Mouse (Mus musculus) intestine, postnatal 0 days (tissue): ENCODE measurements around the gene Sgsh. TPM values are rescaled to one million over a fixed set of nuclear protein-coding genes. Genes with fewer than 3 reads are reported as not detected.

Experiments used
- ATAC-seq: fragments of 200-750 bp; cut with Nextera tagmentation; 2 replicates; pipeline ENCODE4 v1.8.0; 2017; ENCODE audit warnings: mild to moderate bottlenecking, moderate TSS enrichment, moderate library complexity
- H3K27ac ChIP-seq: fragments of 300-500 bp; sonication (generic); 2 replicates; pipeline ENCODE4 v1.5.1; 2014; ENCODE audit warnings: mild to moderate bottlenecking, low read depth, low read length, moderate library complexity
- H3K27me3 ChIP-seq: fragments of 300-500 bp; sonication (generic); replicated peaks from 2 replicates; pipeline ENCODE4 v1.6.1; 2014; ENCODE audit warnings: low read length, mixed read lengths; ENCODE audit not compliant: control insufficient read depth, insufficient read depth
- H3K36me3 ChIP-seq: fragments of 300-500 bp; sonication (generic); 2 replicates; pipeline ENCODE4 v1.6.1; 2014; ENCODE audit warnings: mild to moderate bottlenecking, moderate library complexity; ENCODE audit not compliant: control insufficient read depth, insufficient read depth
- H3K4me1 ChIP-seq: fragments of 300-500 bp; sonication (generic); replicated peaks from 2 replicates; pipeline ENCODE4 v1.6.1; 2014; ENCODE audit warnings: antibody characterized with exemption, low read length, mixed read lengths; ENCODE audit not compliant: control insufficient read depth, insufficient read depth
- H3K4me2 ChIP-seq: fragments of 300-500 bp; sonication (generic); replicated peaks from 2 replicates; pipeline ENCODE4 v1.6.1; 2014; ENCODE audit warnings: low read depth, mild to moderate bottlenecking, moderate library complexity
- H3K4me3 ChIP-seq: fragments of 300-500 bp; sonication (generic); 2 replicates; pipeline ENCODE4 v1.5.1; 2014; ENCODE audit warnings: low read depth, low read length
- H3K9ac ChIP-seq: fragments of 300-500 bp; sonication (generic); 2 replicates; pipeline ENCODE4 v1.6.1; 2014; ENCODE audit warnings: mild to moderate bottlenecking, low read depth, low read length
- H3K9me3 ChIP-seq: fragments of 300-500 bp; sonication (generic); 2 replicates; pipeline ENCODE4 v1.6.1; 2016; ENCODE audit warnings: mixed run types; ENCODE audit not compliant: control insufficient read depth
- CTCF ChIP-seq: sonication (generic); IDR thresholded peaks from 2 replicates; pipeline ENCODE4 v1.5.1; 2016; ENCODE audit warnings: low read depth, mild to moderate bottlenecking, control low read depth, antibody characterized with exemption, moderate library complexity
- WGBS: fragments of 180-500 bp; shearing (Covaris S2); extraction: QIAGEN DNeasy Blood & Tissue Kit; methylation state at CpG from one replicate; pipeline ENCODE4 v1.1.7; 2014; 5-methylcytosine and 5-hydroxymethylcytosine counted together
- polyA plus RNA-seq: library from polyadenylated mRNA; unstranded; fragments of >200 nt; fragmentation: Nextera tagmentation; extraction: Ambion mirVana; gene quantifications from 2 replicates; pipeline ENCODE4 v1.2.1, GENCODE M21; 2015

Sgsh gene
- polyA plus RNA-seq, 1 experiment from 2014 or later, result 7.7 TPM

- Histone ChIP-seq H3K4me1 (no peaks in the 10 kb centered on the region), H3K4me3 (no peak overlapping the region), H3K9ac (no peak overlapping the region), H3K9me3 (no peaks in the 10 kb centered on the region), H3K27me3 (no peaks in the 10 kb centered on the region), H3K36me3 (peaks cover 45% of the 10 kb centered on the region), H3K4me2 (no peak overlapping the region), H3K27ac (no peak overlapping the region)
- WGBS, result 78% methylated on average over 1 of the region's 1 CpGs
- ATAC-seq, result no peak
- peak; percentile 57 for TF ChIP-seq CTCF
These were observed 30.3 kb downstream of the Sgsh start for GRCm38 (mm10) chr11:119325068-119325467.

- H3K9ac ChIP-seq, result no peak overlapping the region
- H3K4me1 ChIP-seq, result no peaks in the 10 kb centered on the region
- H3K9me3 ChIP-seq, result no peaks in the 10 kb centered on the region
- no peak overlapping the region for H3K27ac ChIP-seq
- H3K4me3 ChIP-seq, result no peak overlapping the region
- 74% methylated on average over 13 of the region's 13 CpGs for WGBS
- H3K36me3 ChIP-seq, result peaks cover 42% of the 10 kb centered on the region
- no peak overlapping the region for H3K4me2 ChIP-seq
- ATAC-seq, result no peak
- no peaks in the 10 kb centered on the region for H3K27me3 ChIP-seq
- TF ChIP-seq CTCF, result no peak
These were observed 32.8 kb downstream of the Sgsh start for GRCm38 (mm10) chr11:119322521-119322920.

GRCm38 (mm10) chr11:119316720-119317119 lies 38.6 kb downstream of the Sgsh start:
- TF ChIP-seq CTCF, result no peak
- no peaks in the 10 kb centered on the region for H3K4me1 ChIP-seq
- no peaks in the 10 kb centered on the region for H3K9me3 ChIP-seq
- no peak for ATAC-seq
- no peaks in the 10 kb centered on the region for H3K27me3 ChIP-seq
- no peak overlapping the region for H3K9ac ChIP-seq
- 0 out of 2 replicates have a peak, but pooled peaks cover 13% of the 10 kb centered on the region for H3K36me3 ChIP-seq
- no peak overlapping the region for H3K27ac ChIP-seq
- 80% methylated on average over 4 of the region's 4 CpGs for WGBS
- no peak overlapping the region for H3K4me2 ChIP-seq
- no peak overlapping the region for H3K4me3 ChIP-seq

- H3K27ac ChIP-seq, result peak overlapping the region; percentile 93
- WGBS, result 34% methylated on average over 17 of the region's 17 CpGs
- H3K27me3 ChIP-seq, result no peaks in the 10 kb centered on the region
- TF ChIP-seq CTCF, result no peak
- peak overlapping the region; percentile 41 for H3K4me3 ChIP-seq
- peak; percentile 95 for ATAC-seq
- peak overlapping the region; percentile 47 for H3K9ac ChIP-seq
- no peaks in the 10 kb centered on the region for H3K4me1 ChIP-seq
- H3K4me2 ChIP-seq, result peak overlapping the region; percentile 64
- H3K9me3 ChIP-seq, result no peaks in the 10 kb centered on the region
- 0 out of 2 replicates have a peak, but pooled peaks cover 13% of the 10 kb centered on the region for H3K36me3 ChIP-seq
These were observed 40.9 kb downstream of the Sgsh start for GRCm38 (mm10) chr11:119314252-119314936.

GRCm38 (mm10) chr11:119310621-119311020 lies 44.7 kb downstream of the Sgsh start:
- Histone ChIP-seq H3K27ac (no peak overlapping the region), H3K4me1 (no peaks in the 10 kb centered on the region), H3K9me3 (no peaks in the 10 kb centered on the region), H3K27me3 (no peaks in the 10 kb centered on the region), H3K4me2 (no peak overlapping the region), H3K4me3 (no peak overlapping the region), H3K9ac (no peak overlapping the region), H3K36me3 (no peaks in the 10 kb centered on the region)
- no peak for TF ChIP-seq CTCF
- ATAC-seq, result no peak
- WGBS, result 15% methylated on average over 10 of the region's 10 CpGs

- no peak for TF ChIP-seq CTCF
- no peak overlapping the region for H3K4me3 ChIP-seq
These were observed 47.4 kb downstream of the Sgsh start for GRCm38 (mm10) chr11:119307916-119308315.

GRCm38 (mm10) chr11:119307658-119307867 lies 47.8 kb downstream of the Sgsh start, which contains the start of gene Card14:
Card14 (plus strand) TSS chr11:119307768.
- no peaks in the 10 kb centered on the region for H3K4me1 ChIP-seq
- no peaks in the 10 kb centered on the region for H3K27me3 ChIP-seq
- no peaks in the 10 kb centered on the region for H3K9me3 ChIP-seq
- no peak for ATAC-seq
- no peak for TF ChIP-seq CTCF
- H3K4me2 ChIP-seq, result no peak within 1 kb of the TSS
- H3K9ac ChIP-seq, result no peak within 1 kb of the TSS
- H3K4me3 ChIP-seq, result no peak within 1 kb of the TSS
- H3K27ac ChIP-seq, result no peak within 1 kb of the TSS
- 52% methylated on average over 1 of the region's 1 CpGs for WGBS
- no peaks in the 10 kb centered on the region for H3K36me3 ChIP-seq

More at GRCm38 (mm10) chr11:119307916-119308315, 47.4 kb downstream of the Sgsh start:
- Histone ChIP-seq H3K9me3 (no peaks in the 10 kb centered on the region), H3K9ac (no peak overlapping the region), H3K36me3 (no peaks in the 10 kb centered on the region), H3K4me1 (no peaks in the 10 kb centered on the region), H3K4me2 (no peak overlapping the region), H3K27me3 (no peaks in the 10 kb centered on the region), H3K27ac (no peak overlapping the region)
- 34% methylated on average over 11 of the region's 11 CpGs for WGBS
- ATAC-seq, result no peak
